Mouse (Mus musculus) CH12.LX (cell line): ENCODE data around the gene Pyurf.

Experiments
- CTCF ChIP-seq, 2 experiments: IDR thresholded peaks in 1 of 2; conservative IDR thresholded peaks in 1 of 2; 2 replicates each; pipeline ENCODE4 v1.5.1; 2011 to 2012; ENCODE audit warnings: low read depth in 2 of 2, low read length in 2 of 2, improper control_type of control experiment in 1 of 2, inconsistent platforms in 1 of 2, mild to moderate bottlenecking in 1 of 2, moderate library complexity in 1 of 2
- E2F4 ChIP-seq: IDR thresholded peaks from 2 replicates; pipeline ENCODE4 v1.6.1; 2011; ENCODE audit warnings: low read depth, low read length, improper control_type of control experiment; ENCODE audit not compliant: insufficient replicate concordance
- EP300 ChIP-seq: IDR thresholded peaks from 2 replicates; pipeline ENCODE4 v1.6.1; 2011; ENCODE audit warnings: low read length, improper control_type of control experiment
- MAX ChIP-seq: IDR thresholded peaks from 2 replicates; pipeline ENCODE4 v1.6.1; 2011; ENCODE audit warnings: low read length, improper control_type of control experiment
- MEF2A ChIP-seq: IDR thresholded peaks from 2 replicates; pipeline ENCODE4 v1.6.1; 2014; ENCODE audit warnings: low read depth, mild to moderate bottlenecking, inconsistent platforms, low read length, improper control_type of control experiment, borderline replicate concordance
- POLR2A ChIP-seq: IDR thresholded peaks from 2 replicates; pipeline ENCODE4 v1.6.1; 2011; ENCODE audit warnings: low read depth, mild to moderate bottlenecking, improper control_type of control experiment, low read length
- SMC3 ChIP-seq: IDR thresholded peaks from 2 replicates; pipeline ENCODE4 v1.6.1; 2011; ENCODE audit warnings: low read depth, low read length, improper control_type of control experiment
- TBP ChIP-seq: conservative IDR thresholded peaks from 2 replicates; pipeline ENCODE4 v1.6.1; 2011; ENCODE audit warnings: low read depth, low read length, improper control_type of control experiment
- ZC3H11A ChIP-seq: IDR thresholded peaks from 2 replicates; pipeline ENCODE4 v1.6.1; 2012; ENCODE audit warnings: low read depth, mild to moderate bottlenecking, inconsistent platforms, low read length, improper control_type of control experiment

GRCm38 (mm10) chr6:57639531-57639930, 52.3 kb downstream of the Pyurf start:
- TF ChIP-seq CTCF (conservative IDR thresholded peaks at IDR 0.05 in 1 of 2, IDR thresholded peaks at IDR 0.05 in 1 of 2; ENCODE audit: low read depth in 2 of 2, low read length in 2 of 2) (no peak), MAX (no peak), ZC3H11A (no peak), SMC3 (no peak), MEF2A (no peak), E2F4 (no peak), POLR2A (no peak), TBP (no peak), EP300 (no peak)
